Mouse (Mus musculus) embryonic facial prominence, embryonic 10.5 days (tissue): ENCODE data around the gene Lad1. TPM values are rescaled to one million over a fixed set of nuclear protein-coding genes. Genes with fewer than 3 reads are reported as not detected.
A peak's percentile ranks its signal among the peaks of the same experiment; 100 is the strongest.

Source experiments
- DNase-seq: peaks from one replicate; pipeline ENCODE4 v3.0.0-alpha.2; 2017; ENCODE audit warnings: low spot score
- H3K27ac ChIP-seq: fragments of 300-500 bp; sonication (generic); replicated peaks from 2 replicates; pipeline ENCODE4 v1.5.1; 2016; ENCODE audit warnings: mild to moderate bottlenecking
- H3K27me3 ChIP-seq: fragments of 300-500 bp; sonication (generic); replicated peaks from 2 replicates; pipeline ENCODE4 v1.6.1; 2016; ENCODE audit warnings: low read depth, mild to moderate bottlenecking; ENCODE audit not compliant: poor library complexity, severe bottlenecking
- H3K36me3 ChIP-seq: fragments of 300-500 bp; sonication (generic); replicated peaks from 2 replicates; pipeline ENCODE4 v1.6.1; 2016; ENCODE audit warnings: mild to moderate bottlenecking, moderate library complexity
- H3K4me1 ChIP-seq: fragments of 300-500 bp; sonication (generic); 2 replicates; pipeline ENCODE4 v1.6.1; 2016
- H3K4me3 ChIP-seq: fragments of 300-500 bp; sonication (generic); 2 replicates; pipeline ENCODE4 v1.5.1; 2016; ENCODE audit warnings: mild to moderate bottlenecking, moderate library complexity
- H3K9me3 ChIP-seq: fragments of 300-500 bp; sonication (generic); 2 replicates; pipeline ENCODE4 v1.6.1; 2016; ENCODE audit warnings: mild to moderate bottlenecking
- WGBS: fragments of 180-500 bp; shearing (Covaris S2); methylation state at CpG from one replicate; pipeline ENCODE4 v1.1.7; 2016; 5-methylcytosine and 5-hydroxymethylcytosine counted together
- polyA plus RNA-seq: library from polyadenylated mRNA; unstranded; fragments of >200 nt; fragmentation: Nextera tagmentation; extraction: Ambion mirVana; gene quantifications from 2 replicates; pipeline ENCODE4 v1.2.1, GENCODE M21; 2016

The Lad1 gene
- polyA plus RNA-seq, 1 experiment from 2014 or later, result 7.5 TPM

DNA sequence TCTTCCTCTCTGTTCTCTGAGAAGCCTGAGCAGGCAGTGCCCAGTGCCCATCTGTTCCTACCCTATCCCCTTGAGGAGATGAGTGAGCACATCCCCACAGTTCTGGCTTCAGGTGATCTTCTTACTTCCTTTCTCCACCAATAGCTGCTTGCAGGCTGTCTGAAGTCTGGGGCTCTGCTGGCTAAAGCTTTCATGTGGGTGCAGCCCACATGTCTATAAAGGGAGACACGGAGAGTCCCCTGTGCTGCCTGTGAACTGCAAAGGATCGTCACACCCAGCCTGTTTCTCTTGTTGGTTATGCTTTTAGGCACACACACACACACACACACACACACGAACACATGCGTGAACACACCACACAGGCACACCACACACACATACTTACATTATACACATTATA, 54.6 kb downstream of the Lad1 start:
- no peak overlapping the region for H3K4me3 ChIP-seq
- WGBS, result 87% methylated on average over 4 of the region's 4 CpGs

DNA sequence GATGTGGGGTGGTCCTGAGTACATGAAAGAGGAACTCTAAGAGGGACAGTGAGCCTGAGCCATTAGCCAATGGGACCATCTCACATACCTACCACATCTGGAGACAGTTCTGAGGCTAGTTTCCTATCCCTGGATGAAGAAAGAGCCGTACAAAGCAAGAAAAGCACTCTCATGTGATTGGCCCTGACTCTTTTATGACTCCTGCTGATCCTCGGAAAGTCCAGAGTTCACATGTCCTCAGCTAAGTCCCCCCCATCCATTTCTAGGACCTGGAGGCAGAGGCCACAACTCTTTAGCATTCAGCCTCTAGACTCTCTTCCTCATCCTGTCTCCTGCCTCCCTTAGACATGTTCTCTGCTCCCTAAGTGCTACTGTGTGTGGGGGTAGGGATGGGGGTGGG, 58.9 kb downstream of the Lad1 start:
- Histone ChIP-seq H3K4me3 (no peak overlapping the region), H3K27ac (no peak overlapping the region), H3K9me3 (no peaks in the 10 kb centered on the region), H3K4me1 (no peaks in the 10 kb centered on the region), H3K27me3 (peaks cover 3% of the 10 kb centered on the region; the same call in 1 of the 2 replicates), H3K36me3 (no peaks in the 10 kb centered on the region)
- no peak for DNase-seq
- WGBS, result 86% methylated on average over 2 of the region's 2 CpGs

More for the DNA sequence above, 54.6 kb downstream of the Lad1 start:
- H3K9me3 ChIP-seq, result no peaks in the 10 kb centered on the region
- no peak overlapping the region for H3K27ac ChIP-seq
- no peaks in the 10 kb centered on the region for H3K4me1 ChIP-seq
- H3K27me3 ChIP-seq, result no peaks in the 10 kb centered on the region
- no peak for DNase-seq
- no peaks in the 10 kb centered on the region for H3K36me3 ChIP-seq

DNA sequence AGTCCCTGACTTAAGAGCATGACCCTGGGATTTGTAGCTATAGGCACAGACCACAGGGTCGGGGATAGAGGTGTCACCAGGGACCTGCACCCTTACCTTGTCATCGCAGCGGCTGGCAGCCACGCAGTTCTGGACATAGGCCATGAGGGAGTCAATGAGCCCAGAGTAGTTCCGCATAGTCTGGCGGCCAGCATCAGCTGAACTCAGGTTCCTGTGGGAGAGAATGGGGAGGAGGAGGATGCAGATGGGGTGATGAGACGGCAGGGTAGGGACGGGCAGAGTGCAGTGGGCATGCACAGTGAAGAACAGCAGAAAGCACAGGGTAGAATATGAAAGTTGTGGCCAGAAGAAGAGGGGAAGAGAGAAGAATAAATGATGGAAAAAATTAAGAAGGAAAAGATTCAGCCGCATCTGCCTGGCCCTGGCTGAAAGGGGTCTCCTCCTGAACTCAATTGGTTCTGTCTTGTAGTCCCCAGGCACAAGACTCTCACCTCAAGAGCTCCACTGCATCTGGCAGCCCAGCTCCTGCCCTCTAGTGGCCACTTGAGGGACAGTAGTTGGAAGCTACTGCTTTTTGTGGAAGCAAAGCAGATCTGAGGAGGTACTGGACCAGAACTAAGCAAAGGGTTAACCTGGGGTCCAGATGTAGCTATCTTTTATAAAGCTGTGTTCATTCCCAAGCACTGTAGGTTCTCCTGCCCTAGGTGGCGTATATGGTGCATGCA, 64.1 kb downstream of the Lad1 start:
- Histone ChIP-seq H3K27me3 (peaks cover 5% of the 10 kb centered on the region; the same call in 1 of the 2 replicates), H3K4me1 (no peaks in the 10 kb centered on the region), H3K9me3 (no peaks in the 10 kb centered on the region), H3K27ac (no peak overlapping the region), H3K4me3 (no peak overlapping the region), H3K36me3 (no peaks in the 10 kb centered on the region)
- WGBS, result 72% methylated on average over 10 of the region's 10 CpGs
- peak; percentile 68 for DNase-seq

Other genes with a start within 250 kb of the Lad1 start
- 24.1 and 27.6 TPM in 2 replicates for gene Nav1, start 211.3 kb upstream of the Lad1 start, polyA plus RNA-seq
- gene Csrp1, start 98.5 kb upstream of the Lad1 start, polyA plus RNA-seq, result 47.4 and 51.9 TPM in 2 replicates
- gene Phlda3, start 52.5 kb upstream of the Lad1 start, polyA plus RNA-seq, result 29.0 and 32.2 TPM in 2 replicates
- gene Tnni1, start 39.2 kb upstream of the Lad1 start, polyA plus RNA-seq, result 5.5 and 7.9 TPM in 2 replicates
- gene Tnnt2, start 17.8 kb downstream of the Lad1 start, polyA plus RNA-seq, result 1.1 and 4.4 TPM in 2 replicates
- gene Pkp1, start 100.6 kb downstream of the Lad1 start, polyA plus RNA-seq, result 0.25 TPM in 1 of 2 replicates, not detected in the other
- gene Igfn1, start 187.7 kb downstream of the Lad1 start, polyA plus RNA-seq, result 0.04 TPM in 1 of 2 replicates, not detected in the other
- 139 and 142 TPM in 2 replicates for gene Tmem9, start 189.6 kb downstream of the Lad1 start, polyA plus RNA-seq
- 0.47 TPM in 1 of 2 replicates, not detected in the other for gene Ascl5, start 232.2 kb downstream of the Lad1 start, polyA plus RNA-seq
- 0.06 and 0.16 TPM in 2 replicates for gene Cacna1s, start 234.2 kb downstream of the Lad1 start, polyA plus RNA-seq